Mouse (Mus musculus) olfactory bulb, adult 2 months (tissue): ENCODE measurements around the gene Lonp2.

Experiments
- CTCF ChIP-seq: fragments of 200-500 bp; IDR thresholded peaks from 2 replicates; pipeline ENCODE4 v1.5.1; 2012; ENCODE audit warnings: low read depth, mild to moderate bottlenecking, low read length, moderate library complexity; ENCODE audit not compliant: insufficient read depth
- POLR2A ChIP-seq: fragments of 200-500 bp; IDR thresholded peaks from 2 replicates; pipeline ENCODE4 v1.6.1; 2012; ENCODE audit warnings: mild to moderate bottlenecking, low read depth, low read length, moderate library complexity; ENCODE audit not compliant: insufficient read depth

DNA sequence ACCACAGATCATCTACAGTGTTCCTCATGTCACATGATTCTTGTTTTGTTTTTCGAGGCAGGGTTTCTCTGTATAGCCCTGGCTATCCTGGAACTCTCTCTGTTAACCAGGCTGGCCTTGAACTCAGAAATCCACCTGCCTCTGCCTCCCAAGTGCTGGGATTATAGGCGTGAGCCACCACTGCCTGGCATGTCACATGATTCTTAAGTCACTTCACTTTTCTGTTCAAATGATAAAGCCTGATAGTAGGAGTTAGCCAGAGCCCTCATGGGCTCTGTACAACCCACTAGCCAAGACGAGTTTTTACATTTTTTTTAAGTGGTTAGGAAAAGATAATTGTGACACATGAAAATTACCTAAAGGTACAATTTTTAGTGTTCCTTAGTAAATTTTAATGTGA, 134.8 kb downstream of the Lonp2 start:
- TF ChIP-seq CTCF: no peak
- no peak for TF ChIP-seq POLR2A
